Mouse (Mus musculus): Measurements from ENCODE around the gene Rnf167. TPM values are rescaled to one million over a fixed set of nuclear protein-coding genes. Genes with fewer than 3 reads are reported as not detected.
A peak's percentile ranks its signal among the peaks of the same experiment; 100 is the strongest.

Gene Rnf167
- polyA plus RNA-seq, 1 experiment from 2014 or later = 135 TPM

DNA sequence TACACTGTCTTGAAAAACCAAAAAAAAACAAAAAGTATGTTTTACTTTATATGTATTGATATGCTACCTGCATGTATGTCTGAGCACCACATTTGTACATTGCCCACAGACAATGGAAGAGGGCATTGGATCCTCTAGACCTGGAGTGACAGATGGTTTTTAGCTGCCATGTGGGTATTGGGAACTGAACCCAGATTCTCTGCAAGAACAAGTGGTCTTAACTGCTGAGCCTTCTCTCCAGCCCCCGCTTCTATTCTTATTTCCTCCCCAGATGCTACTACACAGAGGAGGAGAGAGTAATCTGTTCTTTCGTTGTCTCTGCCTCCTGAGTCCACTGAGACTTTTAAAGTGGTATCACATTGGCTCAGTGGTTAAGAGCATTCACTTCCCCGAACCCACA is 46.5 kb downstream of the Rnf167 start:
- peaks cover 4% of the 10 kb centered on the region for H3K4me1 ChIP-seq (replicated peaks; ENCODE audit: control insufficient read depth, insufficient read depth, low read length)
- WGBS = 76% methylated on average over 3 of the region's 3 CpGs
- no peak overlapping the region for H3K4me3 ChIP-seq (replicated peaks; ENCODE audit: low read length)
- no peak for ATAC-seq
- H3K9ac ChIP-seq (replicated peaks; ENCODE audit: low read depth, low read length) = no peak overlapping the region
- H3K4me2 ChIP-seq (ENCODE audit: low read length) = no peak overlapping the region
- no peaks in the 10 kb centered on the region for H3K27me3 ChIP-seq (replicated peaks; ENCODE audit: control insufficient read depth, insufficient read depth, low read length)
- no peak overlapping the region for H3K27ac ChIP-seq (ENCODE audit: low read length)
- no peaks in the 10 kb centered on the region for H3K36me3 ChIP-seq (ENCODE audit: control insufficient read depth, insufficient read depth)
- H3K9me3 ChIP-seq (ENCODE audit: control insufficient read depth, low read length) = no peaks in the 10 kb centered on the region

DNA sequence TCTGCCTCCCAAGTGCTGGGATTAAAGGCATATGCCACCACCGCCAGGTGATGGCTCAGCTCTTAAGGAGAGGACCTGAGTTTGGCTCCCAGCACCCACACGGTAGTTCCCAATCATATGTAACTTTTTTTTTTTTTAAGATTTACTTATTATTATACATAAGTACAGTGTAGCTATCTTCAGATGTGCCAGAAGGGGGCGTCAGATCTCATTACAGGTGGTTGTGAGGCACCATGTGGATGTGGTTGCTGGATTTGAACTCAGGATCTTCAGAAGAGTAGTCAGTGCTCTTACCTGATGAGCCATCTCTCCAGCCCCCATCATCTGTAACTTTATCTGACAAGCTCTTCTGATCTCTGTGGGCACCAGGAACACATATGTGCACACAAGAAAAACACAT is 50.3 kb downstream of the Rnf167 start:
- H3K4me1 ChIP-seq (replicated peaks; ENCODE audit: control insufficient read depth, insufficient read depth, low read length) = peaks cover 17% of the 10 kb centered on the region

DNA sequence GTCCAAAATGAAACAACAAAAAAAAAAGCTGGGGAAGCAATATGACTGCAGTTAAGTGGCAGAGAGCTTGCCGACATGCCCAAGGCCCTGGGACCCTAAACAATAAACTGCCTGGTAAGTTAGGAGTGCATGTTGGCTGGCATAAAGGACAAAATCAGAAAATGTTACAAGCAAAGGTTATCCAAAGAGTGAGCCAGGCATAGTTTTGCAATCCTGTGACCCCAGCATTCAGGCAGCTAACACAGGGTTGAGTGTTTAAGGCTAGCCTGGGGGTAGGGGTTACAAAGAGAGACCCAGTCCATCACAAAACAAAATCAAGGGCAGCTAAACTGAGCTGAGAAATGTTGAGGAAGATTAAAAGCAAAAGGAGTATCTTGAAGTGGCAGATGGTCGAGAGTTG is 52.0 kb downstream of the Rnf167 start:
- WGBS = 75% methylated on average over 2 of the region's 2 CpGs
- no peak overlapping the region for H3K4me3 ChIP-seq (replicated peaks; ENCODE audit: low read length)
- peaks cover 22% of the 10 kb centered on the region for H3K4me1 ChIP-seq (replicated peaks; ENCODE audit: control insufficient read depth, insufficient read depth, low read length)
- H3K9me3 ChIP-seq (ENCODE audit: control insufficient read depth, low read length) = no peaks in the 10 kb centered on the region
- H3K27ac ChIP-seq (ENCODE audit: low read length) = no peak overlapping the region
- H3K4me2 ChIP-seq (ENCODE audit: low read length) = no peak overlapping the region
- H3K27me3 ChIP-seq (replicated peaks; ENCODE audit: control insufficient read depth, insufficient read depth, low read length) = no peaks in the 10 kb centered on the region
- H3K36me3 ChIP-seq (ENCODE audit: control insufficient read depth, insufficient read depth) = no peaks in the 10 kb centered on the region; the same call in 1 of the 2 replicates
- no peak overlapping the region for H3K9ac ChIP-seq (replicated peaks; ENCODE audit: low read depth, low read length)
- no peak for ATAC-seq

More for the DNA sequence above, 50.3 kb downstream of the Rnf167 start:
- no peak overlapping the region for H3K9ac ChIP-seq (replicated peaks; ENCODE audit: low read depth, low read length)
- no peak overlapping the region for H3K4me3 ChIP-seq (replicated peaks; ENCODE audit: low read length)
- H3K4me2 ChIP-seq (ENCODE audit: low read length) = no peak overlapping the region
- no peaks in the 10 kb centered on the region for H3K27me3 ChIP-seq (replicated peaks; ENCODE audit: control insufficient read depth, insufficient read depth, low read length)
- ATAC-seq = no peak
- no peaks in the 10 kb centered on the region for H3K36me3 ChIP-seq (ENCODE audit: control insufficient read depth, insufficient read depth)
- no peaks in the 10 kb centered on the region for H3K9me3 ChIP-seq (ENCODE audit: control insufficient read depth, low read length)
- whole genome bisulfite sequencing = 79% methylated on average over 3 of the region's 3 CpGs
- H3K27ac ChIP-seq (ENCODE audit: low read length) = no peak overlapping the region

DNA sequence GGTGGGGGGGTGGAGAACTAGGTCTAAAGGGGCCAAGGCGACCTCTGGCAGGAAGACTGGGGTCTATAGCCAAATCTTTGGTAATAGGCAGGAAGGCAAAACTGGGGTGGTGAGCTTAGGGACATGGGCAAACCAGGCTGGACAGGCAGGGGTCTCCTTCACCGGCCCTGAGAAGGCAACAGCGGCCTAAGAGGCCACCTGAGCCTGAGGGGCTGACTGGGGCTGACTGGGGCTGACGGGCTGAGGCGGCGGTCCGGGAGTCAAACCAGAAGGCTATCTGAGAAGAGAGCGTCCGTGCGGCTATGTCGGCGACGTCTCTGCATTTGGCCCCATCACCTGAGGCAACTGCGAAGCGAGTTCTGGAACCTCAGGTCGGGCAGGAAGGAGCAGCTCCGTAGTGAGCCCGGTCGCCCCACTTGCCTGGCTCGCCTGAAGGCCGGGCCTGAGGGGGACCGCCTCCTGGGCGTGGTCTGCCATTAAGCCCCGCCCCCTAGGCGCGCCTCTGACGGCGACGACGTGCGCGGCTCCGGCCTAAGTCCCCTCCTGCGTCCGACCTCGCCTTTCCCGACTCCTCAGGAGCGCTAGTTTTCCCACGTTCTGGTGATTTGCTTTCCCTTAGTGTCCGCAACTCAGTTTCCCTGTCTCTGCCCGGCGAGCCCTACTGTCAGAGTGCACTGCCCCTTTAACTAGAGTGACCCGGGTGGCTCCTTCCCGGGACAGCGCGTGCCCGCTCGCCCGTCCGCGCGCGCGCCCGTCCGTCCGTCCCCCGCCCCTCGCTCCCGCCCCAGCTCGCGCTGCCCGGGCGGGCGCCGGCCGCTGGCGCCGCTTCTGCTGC is 52.9 kb downstream of the Rnf167 start, which contains the start of the genes Inca1 and Kif1c:
Inca1 (minus strand) TSS at position 434 of the 835 bp plus-strand sequence.
Kif1c (plus strand) TSS at position 827 of the 835 bp plus-strand sequence.
- peak within 1 kb of the TSS; percentile 68 for H3K4me2 ChIP-seq (ENCODE audit: low read length)
- H3K4me3 ChIP-seq (replicated peaks; ENCODE audit: low read length) = peak within 1 kb of the TSS; percentile 91
- no peaks in the 10 kb centered on the region for H3K9me3 ChIP-seq (ENCODE audit: control insufficient read depth, low read length)
- H3K4me1 ChIP-seq (replicated peaks; ENCODE audit: control insufficient read depth, insufficient read depth, low read length) = peaks cover 22% of the 10 kb centered on the region
- ATAC-seq = peak; percentile 96
- H3K27ac ChIP-seq (ENCODE audit: low read length) = peak within 1 kb of the TSS; percentile 85
- 2% methylated on average over 59 of the region's 69 CpGs for WGBS
- H3K36me3 ChIP-seq (ENCODE audit: control insufficient read depth, insufficient read depth) = peaks cover 6% of the 10 kb centered on the region
- H3K27me3 ChIP-seq (replicated peaks; ENCODE audit: control insufficient read depth, insufficient read depth, low read length) = no peaks in the 10 kb centered on the region
- peak within 1 kb of the TSS; percentile 85 for H3K9ac ChIP-seq (replicated peaks; ENCODE audit: low read depth, low read length)

DNA sequence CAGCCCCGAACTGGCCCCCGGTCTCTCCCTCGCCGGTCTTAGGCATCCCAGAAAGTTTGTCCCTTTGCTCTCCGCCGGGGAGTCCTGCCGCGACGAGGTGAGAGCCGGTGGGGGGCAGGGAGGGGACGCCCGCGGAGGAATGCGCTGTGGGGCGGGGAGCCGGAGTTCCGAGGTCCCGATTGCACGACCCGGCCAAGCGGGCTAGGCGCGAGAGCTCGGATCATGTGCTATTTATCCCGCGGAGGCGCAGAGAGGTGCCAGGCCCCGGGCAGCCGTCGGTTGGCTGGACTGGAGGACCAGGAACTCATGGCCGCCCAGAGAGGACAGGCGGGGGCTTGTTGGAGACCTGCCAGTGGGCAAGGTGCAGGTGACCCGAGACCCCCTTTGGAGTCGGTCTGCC is 53.6 kb downstream of the Rnf167 start:
- ATAC-seq = peak; percentile 39
- Histone ChIP-seq H3K4me1 (replicated peaks; ENCODE audit: control insufficient read depth, insufficient read depth, low read length) (peaks cover 22% of the 10 kb centered on the region), H3K27ac (ENCODE audit: low read length) (peak overlapping the region; percentile 85), H3K4me2 (ENCODE audit: low read length) (peak overlapping the region; percentile 68), H3K9me3 (ENCODE audit: control insufficient read depth, low read length) (no peaks in the 10 kb centered on the region), H3K9ac (replicated peaks; ENCODE audit: low read depth, low read length) (peak overlapping the region; percentile 85), H3K36me3 (ENCODE audit: control insufficient read depth, insufficient read depth) (peaks cover 12% of the 10 kb centered on the region), H3K27me3 (replicated peaks; ENCODE audit: control insufficient read depth, insufficient read depth, low read length) (no peaks in the 10 kb centered on the region), H3K4me3 (replicated peaks; ENCODE audit: low read length) (peak overlapping the region; percentile 91)
- WGBS = under 1% methylated on average over 34 of the region's 34 CpGs

Other genes starting within 250 kb of the Rnf167 start
- 35.6 and 38.5 TPM in 2 replicates for gene Pelp1, start 237.2 kb upstream of the Rnf167 start, polyA plus RNA-seq (2015; fragmentation: Nextera tagmentation; extraction: Ambion mirVana)
- gene Arrb2, start 214.6 kb upstream of the Rnf167 start, polyA plus RNA-seq (2015; fragmentation: Nextera tagmentation; extraction: Ambion mirVana) = 36.0 and 51.2 TPM in 2 replicates
- gene Med11, start 195.3 kb upstream of the Rnf167 start, polyA plus RNA-seq (2015; fragmentation: Nextera tagmentation; extraction: Ambion mirVana) = 39.8 and 46.0 TPM in 2 replicates
- gene Zmynd15, start 187.8 kb upstream of the Rnf167 start, polyA plus RNA-seq (2015; fragmentation: Nextera tagmentation; extraction: Ambion mirVana) = 0.46 and 0.90 TPM in 2 replicates
- gene Cxcl16, start 187.3 kb upstream of the Rnf167 start, polyA plus RNA-seq (2015; fragmentation: Nextera tagmentation; extraction: Ambion mirVana) = 1.7 and 2.0 TPM in 2 replicates
- 0.66 and 3.4 TPM in 2 replicates for gene Tm4sf5, start 142.0 kb upstream of the Rnf167 start, polyA plus RNA-seq (2015; fragmentation: Nextera tagmentation; extraction: Ambion mirVana)
- not detected in 2 replicates for gene Vmo1, start 132.6 kb upstream of the Rnf167 start, polyA plus RNA-seq (2015; fragmentation: Nextera tagmentation; extraction: Ambion mirVana)
- gene Gltpd2, start 128.0 kb upstream of the Rnf167 start, polyA plus RNA-seq (2015; fragmentation: Nextera tagmentation; extraction: Ambion mirVana) = 0.18 TPM in 1 of 2 replicates, not detected in the other
- gene Psmb6, start 121.9 kb upstream of the Rnf167 start, polyA plus RNA-seq (2015; fragmentation: Nextera tagmentation; extraction: Ambion mirVana) = 713 and 749 TPM in 2 replicates
- gene Gm40193, start 114.3 kb upstream of the Rnf167 start, polyA plus RNA-seq (2015; fragmentation: Nextera tagmentation; extraction: Ambion mirVana) = not detected in 2 replicates
- gene Pld2, start 107.2 kb upstream of the Rnf167 start, polyA plus RNA-seq (2015; fragmentation: Nextera tagmentation; extraction: Ambion mirVana) = 8.8 and 9.0 TPM in 2 replicates
- 13.8 and 17.5 TPM in 2 replicates for gene Mink1, start 84.4 kb upstream of the Rnf167 start, polyA plus RNA-seq (2015; fragmentation: Nextera tagmentation; extraction: Ambion mirVana)
- gene 4930544D05Rik, start 31.4 kb upstream of the Rnf167 start, polyA plus RNA-seq (2015; fragmentation: Nextera tagmentation; extraction: Ambion mirVana) = not detected in 2 replicates
- gene Chrne, start 28.0 kb upstream of the Rnf167 start, polyA plus RNA-seq (2015; fragmentation: Nextera tagmentation; extraction: Ambion mirVana) = 0.39 TPM in 1 of 2 replicates, not detected in the other
- gene Gp1ba, start 8.1 kb upstream of the Rnf167 start, polyA plus RNA-seq (2015; fragmentation: Nextera tagmentation; extraction: Ambion mirVana) = 0.15 and 0.17 TPM in 2 replicates
- 159 and 174 TPM in 2 replicates for gene Slc25a11, start 244 bp downstream of the Rnf167 start, polyA plus RNA-seq (2015; fragmentation: Nextera tagmentation; extraction: Ambion mirVana)
- gene Pfn1, start 7.4 kb downstream of the Rnf167 start, polyA plus RNA-seq (2015; fragmentation: Nextera tagmentation; extraction: Ambion mirVana) = 642 and 656 TPM in 2 replicates
- gene Eno3, start 10.0 kb downstream of the Rnf167 start, polyA plus RNA-seq (2015; fragmentation: Nextera tagmentation; extraction: Ambion mirVana) = 6.5 and 8.2 TPM in 2 replicates
- gene Spag7, start 22.2 kb downstream of the Rnf167 start, polyA plus RNA-seq (2015; fragmentation: Nextera tagmentation; extraction: Ambion mirVana) = 119 and 146 TPM in 2 replicates
- gene Camta2, start 40.9 kb downstream of the Rnf167 start, polyA plus RNA-seq (2015; fragmentation: Nextera tagmentation; extraction: Ambion mirVana) = 17.2 and 21.3 TPM in 2 replicates
- 0.61 and 1.3 TPM in 2 replicates for gene Inca1, start 52.9 kb downstream of the Rnf167 start, polyA plus RNA-seq (2015; fragmentation: Nextera tagmentation; extraction: Ambion mirVana)
- gene Kif1c, start 53.3 kb downstream of the Rnf167 start, polyA plus RNA-seq (2015; fragmentation: Nextera tagmentation; extraction: Ambion mirVana) = 1.4 and 1.5 TPM in 2 replicates
- gene Zfp3, start 117.0 kb downstream of the Rnf167 start, polyA plus RNA-seq (2015; fragmentation: Nextera tagmentation; extraction: Ambion mirVana) = 18.2 and 18.9 TPM in 2 replicates
- gene Scimp, start 165.4 kb downstream of the Rnf167 start, polyA plus RNA-seq (2015; fragmentation: Nextera tagmentation; extraction: Ambion mirVana) = not detected in 2 replicates
- 77.9 and 82.8 TPM in 2 replicates for gene Rabep1, start 197.5 kb downstream of the Rnf167 start, polyA plus RNA-seq (2015; fragmentation: Nextera tagmentation; extraction: Ambion mirVana)